Mouse (Mus musculus) kidney, adult 2 months (tissue): ENCODE data around the gene Krt23. TPM values are rescaled to one million over a fixed set of nuclear protein-coding genes. Genes with fewer than 3 reads are reported as not detected.

Experiments used
- DNase-seq: peaks from one replicate; pipeline ENCODE4 v3.0.0; 2021
- H3K27ac ChIP-seq: fragments of 200-500 bp; 2 replicates; pipeline ENCODE4 v1.5.1; 2012; ENCODE audit warnings: low read depth, low read length, control low read depth, inconsistent platforms; ENCODE audit not compliant: insufficient read depth
- H3K27me3 ChIP-seq: fragments of 200-500 bp; replicated peaks from 2 replicates; pipeline ENCODE4 v1.6.1; 2012; ENCODE audit warnings: mild to moderate bottlenecking, moderate library complexity, low read length, inconsistent platforms; ENCODE audit not compliant: control insufficient read depth, insufficient read depth
- H3K36me3 ChIP-seq: fragments of 200-500 bp; 2 replicates; pipeline ENCODE4 v1.6.1; 2012; ENCODE audit warnings: mild to moderate bottlenecking, moderate library complexity, low read length, inconsistent platforms; ENCODE audit not compliant: control insufficient read depth, insufficient read depth
- H3K4me1 ChIP-seq: fragments of 200-500 bp; 2 replicates; pipeline ENCODE4 v1.6.1; 2011; ENCODE audit warnings: low read length; ENCODE audit not compliant: control insufficient read depth, insufficient read depth
- H3K4me3 ChIP-seq: fragments of 200-500 bp; 2 replicates; pipeline ENCODE4 v1.5.1; 2011; ENCODE audit warnings: mild to moderate bottlenecking, low read depth, low read length, control low read depth; ENCODE audit not compliant: insufficient read depth
- CTCF ChIP-seq: fragments of 200-500 bp; conservative IDR thresholded peaks from 2 replicates; pipeline ENCODE4 v1.5.1; 2011; ENCODE audit warnings: low read depth, mild to moderate bottlenecking, control low read depth, low read length, moderate library complexity, mixed read lengths; ENCODE audit not compliant: insufficient read depth, insufficient read length
- POLR2A ChIP-seq: fragments of 200-500 bp; IDR thresholded peaks from one replicate; pipeline ENCODE4 v1.6.1; 2011; ENCODE audit warnings: low read depth, low read length, control low read depth
- WGBS: fragments of 180-500 bp; shearing (Covaris S2); methylation state at CpG from one replicate; pipeline ENCODE4 v1.1.7; 2018; 5-methylcytosine and 5-hydroxymethylcytosine counted together
- polyA plus RNA-seq: library from polyadenylated mRNA; depleted of rRNA; stranded (reverse); fragments of >200 nt; gene quantifications from 2 replicates; pipeline ENCODE4 v1.2.3, GENCODE M21; 2012

Gene Krt23
- polyA plus RNA-seq, 1 experiment: 2.7 TPM

GRCm38 (mm10) chr11:99494741-99495140 lies 1.8 kb upstream of the Krt23 start:
- no peak for DNase-seq
- no peak for TF ChIP-seq POLR2A
- no peak for TF ChIP-seq CTCF
- WGBS: 95% methylated on average over 4 of the region's 4 CpGs
- no peak overlapping the region for H3K27ac ChIP-seq
- no peaks in the 10 kb centered on the region for H3K4me1 ChIP-seq
- H3K4me3 ChIP-seq: no peak overlapping the region
- H3K27me3 ChIP-seq: no peaks in the 10 kb centered on the region
- H3K36me3 ChIP-seq: no peaks in the 10 kb centered on the region

- TF ChIP-seq CTCF (no peak), POLR2A (no peak)
- Histone ChIP-seq H3K4me3 (no peak overlapping the region), H3K27ac (no peak overlapping the region), H3K36me3 (no peaks in the 10 kb centered on the region), H3K4me1 (no peaks in the 10 kb centered on the region), H3K27me3 (no peaks in the 10 kb centered on the region)
- WGBS: 16% methylated on average over 5 of the region's 5 CpGs
- DNase-seq: no peak
Observed at GRCm38 (mm10) chr11:99493574-99493850, 575 bp upstream of the Krt23 start.

DNA sequence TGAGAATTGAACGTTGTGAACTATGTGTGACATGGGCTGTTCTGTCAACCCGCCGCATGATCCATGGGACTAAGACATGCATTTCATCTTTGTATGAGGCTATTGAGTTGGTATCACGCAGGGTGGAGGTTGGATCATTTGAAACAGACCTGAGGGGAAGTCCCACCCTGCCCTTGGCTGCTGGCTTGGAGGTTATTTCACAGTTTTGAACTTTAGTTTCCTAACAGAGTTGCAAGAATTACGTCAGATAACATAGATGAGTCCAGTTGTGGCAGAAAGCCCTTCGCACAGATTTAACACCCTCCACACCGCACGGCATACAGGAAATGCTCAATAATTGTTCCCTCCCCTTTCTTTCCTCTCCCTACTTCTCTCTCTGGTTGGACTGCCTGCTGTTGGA lies 1.9 kb downstream of the Krt23 start:
- no peak for TF ChIP-seq POLR2A
- DNase-seq: no peak
- whole genome bisulfite sequencing: 80% methylated on average over 8 of the region's 8 CpGs
- Histone ChIP-seq H3K27ac (no peak overlapping the region), H3K27me3 (no peaks in the 10 kb centered on the region), H3K4me3 (no peak overlapping the region), H3K4me1 (no peaks in the 10 kb centered on the region), H3K36me3 (no peaks in the 10 kb centered on the region)

GRCm38 (mm10) chr11:99490624-99491023 lies 2.3 kb downstream of the Krt23 start:
- 65% methylated on average over 4 of the region's 4 CpGs for WGBS

DNA sequence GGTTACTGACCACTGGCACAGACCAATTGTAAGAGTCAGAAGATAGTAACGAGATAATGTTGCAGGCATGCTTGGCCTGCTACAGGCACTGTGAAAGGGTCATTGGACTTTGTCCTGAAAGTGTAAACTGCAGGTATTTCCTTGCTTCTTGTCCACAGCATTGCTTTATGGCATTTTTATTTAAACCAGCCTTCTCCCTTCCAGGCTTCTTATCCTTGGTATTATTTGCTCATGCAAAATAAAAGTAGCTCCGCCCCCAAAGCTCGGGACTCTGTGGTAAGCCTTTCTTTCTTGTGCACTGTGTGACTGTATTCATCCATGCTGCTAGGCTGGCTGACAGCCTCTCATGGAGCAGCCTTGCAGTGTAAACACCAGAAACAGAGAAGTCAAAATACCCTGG lies 3.7 kb downstream of the Krt23 start:
- TF ChIP-seq CTCF (no peak), POLR2A (no peak)
- Histone ChIP-seq H3K36me3 (no peaks in the 10 kb centered on the region), H3K27ac (no peak overlapping the region), H3K27me3 (no peaks in the 10 kb centered on the region), H3K4me3 (no peak overlapping the region), H3K4me1 (no peaks in the 10 kb centered on the region)
- DNase-seq: no peak
- WGBS: 43% methylated on average over 3 of the region's 3 CpGs

More at GRCm38 (mm10) chr11:99490624-99491023, 2.3 kb downstream of the Krt23 start:
- Histone ChIP-seq H3K4me1 (no peaks in the 10 kb centered on the region), H3K27ac (no peak overlapping the region), H3K4me3 (no peak overlapping the region), H3K27me3 (no peaks in the 10 kb centered on the region), H3K36me3 (no peaks in the 10 kb centered on the region)
- TF ChIP-seq POLR2A: no peak
- TF ChIP-seq CTCF: no peak
- DNase-seq: peak; percentile 15

GRCm38 (mm10) chr11:99474981-99475380 lies 18.0 kb downstream of the Krt23 start:
- Histone ChIP-seq H3K27me3 (no peaks in the 10 kb centered on the region), H3K4me3 (no peak overlapping the region), H3K4me1 (no peaks in the 10 kb centered on the region), H3K36me3 (no peaks in the 10 kb centered on the region), H3K27ac (no peak overlapping the region)
- 77% methylated on average over 3 of the region's 3 CpGs for WGBS
- TF ChIP-seq POLR2A (no peak), CTCF (no peak)
- DNase-seq: no peak

GRCm38 (mm10) chr11:99473433-99473832 lies 19.5 kb downstream of the Krt23 start:
- Histone ChIP-seq H3K4me3 (no peak overlapping the region), H3K4me1 (no peaks in the 10 kb centered on the region), H3K27me3 (no peaks in the 10 kb centered on the region), H3K27ac (no peak overlapping the region), H3K36me3 (no peaks in the 10 kb centered on the region)
- no peak for TF ChIP-seq CTCF
- no peak for TF ChIP-seq POLR2A
- WGBS: 62% methylated on average over 6 of the region's 6 CpGs
- DNase-seq: no peak

DNA sequence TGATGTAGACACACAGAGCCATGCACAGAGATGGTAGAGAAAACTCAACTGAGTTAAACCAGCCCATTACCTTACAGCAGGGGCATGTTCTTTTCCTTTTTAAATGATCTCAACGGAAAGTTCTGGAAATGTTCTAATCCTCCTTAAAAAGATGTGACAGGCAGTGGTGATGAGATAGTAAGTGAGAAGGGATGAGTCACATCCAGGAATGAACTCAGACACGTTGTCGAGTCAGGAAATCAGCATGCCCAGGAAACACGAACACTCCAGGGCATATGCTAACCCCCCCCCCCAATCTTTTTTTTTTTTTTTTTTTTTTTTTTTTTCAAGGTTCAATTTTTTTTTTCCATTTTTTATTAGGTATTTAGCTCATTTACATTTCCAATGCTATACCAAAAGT lies 20.5 kb downstream of the Krt23 start:
- WGBS: 60% methylated on average over 4 of the region's 4 CpGs
- no peaks in the 10 kb centered on the region for H3K4me1 ChIP-seq
- no peak overlapping the region for H3K27ac ChIP-seq
- DNase-seq: no peak
- no peaks in the 10 kb centered on the region for H3K36me3 ChIP-seq
- no peaks in the 10 kb centered on the region for H3K27me3 ChIP-seq
- no peak overlapping the region for H3K4me3 ChIP-seq
- TF ChIP-seq CTCF (no peak), POLR2A (no peak)

- Histone ChIP-seq H3K4me1 (no peaks in the 10 kb centered on the region), H3K4me3 (no peak overlapping the region), H3K36me3 (no peaks in the 10 kb centered on the region), H3K27ac (no peak overlapping the region), H3K27me3 (no peaks in the 10 kb centered on the region)
- 85% methylated on average over 6 of the region's 6 CpGs for WGBS
- no peak for DNase-seq
- no peak for TF ChIP-seq CTCF
- TF ChIP-seq POLR2A: no peak
Observed at GRCm38 (mm10) chr11:99471946-99472345, 21.0 kb downstream of the Krt23 start.
